Mouse (Mus musculus): ENCODE data around the gene Zfp362.
A peak's percentile ranks its signal among the peaks of the same experiment; 100 is the strongest.

Gene Zfp362

GRCm38 (mm10) chr4:128806043-128806826 is at the start of gene Zfp362:
TSS of gene Zfp362 (minus strand) at chr4:128806045.
- DNase-seq = peak; percentile 76

GRCm38 (mm10) chr4:128855613-128856040 is 49.8 kb upstream of the Zfp362 start:
- DNase-seq = no peak

GRCm38 (mm10) chr4:128853117-128853516 is 47.3 kb upstream of the Zfp362 start:
- no peak for DNase-seq

- no peak for DNase-seq
Observed at GRCm38 (mm10) chr4:128852266-128852887, 46.5 kb upstream of the Zfp362 start.

GRCm38 (mm10) chr4:128849686-128850085 is 43.8 kb upstream of the Zfp362 start:
- DNase-seq = no peak

GRCm38 (mm10) chr4:128848961-128849360 is 43.1 kb upstream of the Zfp362 start:
- no peak for DNase-seq

- DNase-seq = no peak
Observed at GRCm38 (mm10) chr4:128845367-128845973, 39.6 kb upstream of the Zfp362 start.

GRCm38 (mm10) chr4:128844566-128844965 is 38.7 kb upstream of the Zfp362 start:
- no peak for DNase-seq

- no peak for DNase-seq
Observed at GRCm38 (mm10) chr4:128841259-128841658, 35.4 kb upstream of the Zfp362 start.

GRCm38 (mm10) chr4:128839811-128840738 is 34.2 kb upstream of the Zfp362 start:
- no peak for DNase-seq

GRCm38 (mm10) chr4:128838202-128838601 is 32.4 kb upstream of the Zfp362 start:
- no peak for DNase-seq

- DNase-seq = no peak
Observed at GRCm38 (mm10) chr4:128824131-128824530, 18.3 kb upstream of the Zfp362 start.

GRCm38 (mm10) chr4:128820568-128820967 is 14.7 kb upstream of the Zfp362 start:
- no peak for DNase-seq

- no peak for DNase-seq
Observed at GRCm38 (mm10) chr4:128817011-128817410, 11.2 kb upstream of the Zfp362 start.

GRCm38 (mm10) chr4:128811382-128812056 is 5.7 kb upstream of the Zfp362 start:
- DNase-seq = peak; percentile 93

GRCm38 (mm10) chr4:128806827-128807179 is 958 bp upstream of the Zfp362 start:
- peak; percentile 82 for DNase-seq

GRCm38 (mm10) chr4:128805150-128806042 is 449 bp downstream of the Zfp362 start:
- peak; percentile 64 for DNase-seq

- DNase-seq = no peak
Observed at GRCm38 (mm10) chr4:128804426-128805149, 1.3 kb downstream of the Zfp362 start.

GRCm38 (mm10) chr4:128803569-128803968 is 2.3 kb downstream of the Zfp362 start:
- no peak for DNase-seq

- no peak for DNase-seq
Observed at GRCm38 (mm10) chr4:128801675-128802465, 4.0 kb downstream of the Zfp362 start.

All from retina, postnatal 1 day (tissue).